Mouse (Mus musculus) urinary bladder, postnatal 10 days (tissue): Measurements from ENCODE around the gene Msh5.

Experiments
- DNase-seq: peaks from one replicate; pipeline ENCODE4 v3.0.0; 2022; ENCODE audit warnings: low spot score

Gene Msh5

DNA sequence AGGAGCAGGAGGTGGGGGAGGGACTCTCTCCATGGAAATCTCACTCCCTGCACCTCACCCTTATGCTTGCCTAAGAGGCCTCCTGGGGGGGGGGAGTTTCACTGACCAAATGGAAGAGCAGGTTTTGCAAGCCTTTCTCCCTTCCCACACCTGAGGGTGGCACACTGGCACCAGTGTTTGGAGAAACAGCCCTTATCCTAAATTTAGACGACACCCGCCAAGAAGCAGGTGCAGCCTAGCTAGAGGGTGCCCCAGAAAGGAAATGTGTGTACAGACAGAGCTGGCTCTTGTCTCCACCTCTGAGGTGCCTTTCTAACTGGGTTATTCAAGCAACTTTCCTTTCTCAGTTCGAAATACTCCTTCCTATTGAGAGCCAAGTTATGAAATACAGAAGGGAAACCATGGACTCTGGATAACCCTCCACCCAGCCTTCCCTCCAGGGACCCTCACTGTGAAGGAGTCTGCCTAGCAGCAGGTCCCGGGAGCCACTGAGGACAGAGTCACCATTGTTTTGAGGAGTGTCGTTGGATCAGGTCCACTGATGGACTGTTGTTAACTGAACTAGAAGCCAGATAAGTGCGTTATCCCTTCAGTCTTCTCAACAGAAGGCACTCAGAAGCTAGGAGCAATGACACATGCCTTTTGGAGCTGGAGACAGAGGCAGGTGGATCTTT lies 24.1 kb upstream of the Msh5 start:
- no peak for DNase-seq

GRCm38 (mm10) chr17:35068213-35068914 lies 21.8 kb upstream of the Msh5 start:
- no peak for DNase-seq

GRCm38 (mm10) chr17:35066084-35066483 lies 19.5 kb upstream of the Msh5 start, which contains the start of gene Mpig6b:
Gene Mpig6b (minus strand): TSS chr17:35066184.
- no peak for DNase-seq

- DNase-seq: no peak
Measured at GRCm38 (mm10) chr17:35064951-35065947, 18.7 kb upstream of the Msh5 start, which contains the start of gene Ly6g6c. Gene Ly6g6c (plus strand): TSS chr17:35065388.

DNA sequence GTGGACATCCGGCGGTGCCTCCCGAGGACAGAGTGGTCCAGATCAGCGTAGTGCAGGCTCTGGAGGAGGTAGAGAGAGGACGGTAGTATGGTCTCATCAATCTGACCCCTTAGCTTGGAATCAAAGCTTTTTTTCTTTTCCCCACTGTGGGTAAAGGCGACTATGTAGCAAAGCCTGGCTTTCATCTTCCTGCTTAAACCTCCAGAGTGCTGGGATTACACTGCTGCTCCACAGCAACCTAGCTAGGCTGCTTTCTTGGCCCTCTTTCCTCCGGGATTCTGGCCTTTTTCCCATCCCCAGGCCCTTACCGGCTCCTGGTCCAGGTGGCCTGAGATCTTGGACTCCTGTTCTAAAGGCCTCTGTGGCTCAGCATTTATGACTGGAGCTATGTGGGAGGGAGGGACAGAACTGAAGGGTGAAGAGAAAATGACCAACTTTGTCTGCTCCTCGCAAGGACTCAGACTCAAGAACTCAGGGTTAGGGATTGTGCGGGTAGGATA lies 17.9 kb upstream of the Msh5 start:
- no peak for DNase-seq

- no peak for DNase-seq
Measured at GRCm38 (mm10) chr17:35063466-35063865, 16.9 kb upstream of the Msh5 start.

DNA sequence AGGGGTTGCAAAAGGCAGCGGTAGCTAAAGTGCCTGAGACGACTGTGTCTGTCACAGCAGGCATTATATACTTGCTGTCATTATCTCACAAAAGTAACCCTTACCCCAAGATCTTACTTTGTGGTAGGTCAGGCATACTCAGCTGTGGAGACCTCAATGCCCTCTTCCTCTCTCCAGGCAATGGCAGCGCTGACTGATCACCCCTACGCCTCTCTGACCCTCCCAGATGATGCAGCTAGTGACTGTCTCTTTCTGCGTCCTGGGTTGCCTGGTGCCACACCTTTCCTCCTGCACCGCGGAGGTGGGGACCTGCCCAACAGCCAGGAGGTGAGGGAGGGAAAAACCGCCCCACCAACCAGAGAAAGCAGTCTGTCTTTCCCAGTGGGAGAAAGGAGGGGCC lies 14.8 kb upstream of the Msh5 start:
- no peak for DNase-seq

GRCm38 (mm10) chr17:35060737-35061297 lies 14.3 kb upstream of the Msh5 start:
- DNase-seq: no peak

DNA sequence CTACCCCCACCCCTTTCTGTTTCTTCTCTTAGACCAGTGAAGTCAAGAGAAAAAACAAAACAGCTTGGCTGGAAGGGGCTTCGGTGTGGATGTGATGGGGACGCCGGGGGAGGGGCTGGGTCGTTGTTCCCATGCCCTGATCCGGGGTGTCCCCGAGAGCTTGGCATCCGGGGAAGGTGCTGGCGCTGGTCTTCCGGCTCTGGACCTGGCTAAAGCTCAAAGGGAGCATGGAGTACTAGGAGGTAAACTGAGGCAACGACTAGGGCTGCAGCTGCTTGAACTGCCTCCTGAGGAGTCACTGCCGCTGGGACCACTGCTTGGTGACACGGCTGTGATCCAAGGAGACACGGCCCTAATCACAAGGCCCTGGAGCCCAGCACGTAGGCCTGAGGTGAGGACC lies 13.5 kb upstream of the Msh5 start:
- no peak for DNase-seq

DNA sequence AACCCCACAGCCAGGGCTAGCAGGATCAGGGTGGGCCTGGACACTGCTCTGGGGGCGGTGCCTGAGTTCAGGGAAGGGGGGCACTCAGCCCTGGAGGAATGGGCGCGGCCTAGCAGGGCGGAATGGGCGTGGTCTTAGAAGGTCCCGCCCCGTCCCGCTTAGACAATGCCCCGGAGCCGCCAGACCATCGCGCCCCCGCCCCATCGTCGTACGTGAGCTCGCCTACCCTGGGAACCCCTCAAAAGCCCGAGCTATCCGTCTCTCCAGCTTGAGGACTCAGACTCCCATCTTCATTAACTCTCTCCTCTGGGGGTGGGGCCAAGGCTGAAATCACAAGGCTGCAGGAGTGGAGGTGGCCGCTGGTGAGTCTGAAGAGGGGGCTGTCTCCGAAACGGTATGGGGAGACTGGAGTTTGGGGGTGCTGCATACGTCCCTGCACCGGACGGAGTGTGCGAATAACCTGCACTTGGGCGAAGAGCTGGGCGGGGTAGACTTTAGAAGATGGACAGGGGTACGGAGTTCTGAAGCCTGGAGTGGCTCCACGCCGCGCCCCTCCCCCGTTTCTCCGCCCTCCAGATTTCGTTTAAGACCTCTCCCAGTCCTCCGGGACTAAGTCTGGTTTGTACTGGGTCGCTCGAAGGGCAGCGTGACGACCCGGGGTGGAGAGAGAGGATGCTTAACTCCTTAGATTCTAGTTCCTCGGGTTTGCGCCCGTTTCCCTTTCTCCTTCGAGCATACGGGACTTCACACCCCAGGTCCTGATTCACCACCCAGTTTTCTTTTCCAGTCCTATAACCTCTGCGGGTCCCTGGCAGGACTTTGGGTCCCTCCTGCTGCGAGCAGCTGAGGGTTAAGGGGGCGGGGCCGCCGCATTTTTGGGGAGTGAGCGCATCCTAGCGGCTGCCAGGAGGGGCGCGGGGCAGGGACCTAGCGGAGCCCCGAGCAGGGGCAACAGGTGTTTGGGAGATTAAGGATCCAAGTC lies 12.7 kb upstream of the Msh5 start, which contains the start of gene Ddah2:
Gene Ddah2 (plus strand): TSS at position 125 of the 982 bp plus-strand sequence.
- DNase-seq: peak; percentile 62

DNA sequence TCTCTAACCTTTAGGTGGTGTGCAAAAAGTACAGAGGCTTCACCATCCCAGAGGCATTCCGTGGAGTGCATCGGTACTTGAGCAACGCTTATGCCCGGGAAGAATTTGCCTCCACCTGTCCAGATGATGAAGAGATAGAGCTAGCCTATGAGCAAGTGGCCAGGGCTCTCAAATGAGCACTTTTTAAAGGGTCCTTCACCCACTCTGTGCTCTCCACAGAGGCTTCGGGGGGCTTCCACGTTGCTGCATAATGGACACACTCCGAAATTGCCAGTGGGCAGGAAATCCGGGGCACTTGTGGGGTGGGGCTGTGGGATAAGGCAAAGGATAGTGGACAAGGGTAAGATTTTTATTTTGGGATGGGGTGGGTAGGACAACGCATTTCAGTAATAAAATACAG lies 11.8 kb upstream of the Msh5 start:
- DNase-seq: no peak

DNA sequence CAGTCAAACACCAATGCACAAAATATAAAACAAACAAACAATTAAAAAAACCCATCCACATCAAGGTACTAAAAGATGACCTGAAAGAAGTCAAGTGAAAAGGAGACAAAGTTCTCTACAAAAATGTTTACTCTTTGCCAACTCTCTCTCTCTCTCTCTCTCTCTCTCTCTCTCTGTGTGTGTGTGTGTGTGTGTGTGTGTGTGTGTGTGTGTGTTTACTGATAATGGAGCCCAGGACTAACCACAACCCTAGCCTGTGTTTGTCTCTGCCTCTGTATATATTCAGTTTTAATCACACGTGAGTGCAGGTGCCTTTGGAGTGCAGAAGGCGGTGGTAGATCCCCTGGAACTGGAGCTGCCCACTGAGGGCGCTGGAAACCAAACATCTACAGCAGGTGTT lies 10.5 kb upstream of the Msh5 start:
- DNase-seq: no peak

- DNase-seq: no peak
Measured at GRCm38 (mm10) chr17:35055691-35056495, 9.3 kb upstream of the Msh5 start.

DNA sequence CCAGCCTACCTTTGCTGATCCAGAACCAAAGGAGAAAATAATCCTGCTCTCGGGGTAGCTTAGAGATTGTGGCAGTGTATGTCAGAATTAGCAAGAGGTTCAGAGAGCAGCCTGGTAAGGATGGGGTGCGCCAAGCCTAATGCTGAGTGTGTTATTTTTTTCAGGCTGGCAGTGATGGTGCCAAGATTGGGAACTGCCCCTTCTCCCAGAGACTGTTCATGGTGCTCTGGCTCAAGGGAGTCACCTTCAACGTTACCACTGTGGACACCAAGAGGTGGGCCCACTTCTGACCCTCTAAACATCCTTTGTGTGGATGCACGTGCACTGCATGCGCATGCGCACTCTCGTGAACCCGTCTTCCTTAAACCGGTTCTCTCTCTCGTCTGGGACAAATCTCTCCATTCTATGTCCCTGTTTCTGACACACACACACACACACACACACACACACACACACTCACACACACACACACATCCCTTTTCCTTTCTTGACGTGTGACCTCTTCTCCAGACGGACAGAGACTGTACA lies 5.8 kb upstream of the Msh5 start:
- no peak for DNase-seq

DNA sequence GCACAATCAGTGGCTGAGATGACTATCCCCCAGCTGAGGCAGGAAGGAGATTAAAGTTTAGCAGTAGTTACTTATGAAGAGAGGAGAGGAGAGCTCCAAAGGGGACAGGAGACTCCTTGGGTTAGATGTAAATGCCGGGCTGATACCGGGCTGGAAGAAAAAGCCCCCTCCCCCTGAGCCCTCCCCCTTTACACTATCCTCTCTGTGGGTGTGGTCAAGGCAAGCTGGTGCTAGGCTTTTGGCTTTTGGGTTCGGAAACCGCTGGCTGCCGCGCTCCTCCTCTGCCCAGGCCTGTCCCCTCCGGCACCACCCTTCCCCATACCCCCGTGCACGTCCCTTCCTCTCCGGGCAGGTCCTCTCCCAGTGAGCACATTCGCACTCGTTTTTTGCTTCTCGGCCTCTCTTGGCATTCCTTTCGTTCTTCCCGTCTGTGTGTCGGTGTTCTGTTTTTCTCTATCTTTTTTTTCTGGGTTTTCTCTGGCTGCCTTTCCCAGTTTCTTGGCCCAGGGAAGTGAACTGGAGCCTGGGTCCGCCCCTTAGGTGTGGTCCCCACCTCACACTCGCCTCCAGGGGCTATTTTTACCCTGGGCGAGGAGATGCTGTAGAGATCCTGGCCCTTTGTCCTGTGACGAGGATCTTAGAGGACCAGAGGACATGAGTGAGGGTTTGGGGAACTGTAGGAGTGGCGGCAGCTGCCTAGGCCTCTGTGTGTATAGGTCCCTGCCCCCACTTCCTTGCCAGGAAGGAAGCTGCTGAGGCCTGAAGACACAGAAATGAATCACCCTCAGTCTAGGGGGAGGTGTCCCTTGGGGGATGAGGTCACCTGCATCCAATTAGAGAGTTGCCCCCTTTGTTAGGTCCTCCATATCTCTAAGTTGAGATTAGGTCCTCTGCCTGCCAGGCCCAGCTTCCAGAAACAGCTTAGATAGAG lies 4.9 kb upstream of the Msh5 start:
- no peak for DNase-seq

GRCm38 (mm10) chr17:35050126-35050750 lies 3.7 kb upstream of the Msh5 start:
- no peak for DNase-seq

GRCm38 (mm10) chr17:35049561-35050016 lies 3.0 kb upstream of the Msh5 start, which contains the start of gene Clic1:
Gene Clic1 (plus strand): TSS chr17:35049966.
- no peak for DNase-seq
